Mouse (Mus musculus): ENCODE results near the gene Zbtb7b. TPM values are rescaled to one million over a fixed set of nuclear protein-coding genes. Genes with fewer than 3 reads are reported as not detected.

Gene Zbtb7b
- polyA plus RNA-seq, 1 experiment, result 47.0 TPM

GRCm38 (mm10) chr3:89421810-89422473 is 27.4 kb upstream of the Zbtb7b start:
- Histone ChIP-seq H3K79me2 (ENCODE audit: control insufficient read depth, insufficient read depth) (peaks cover 44% of the 10 kb centered on the region), H3K4me2 (ENCODE audit: low read depth) (peak overlapping the region; percentile 88), H3ac (ENCODE audit: control insufficient read depth, insufficient read length) (no peak overlapping the region)

DNA sequence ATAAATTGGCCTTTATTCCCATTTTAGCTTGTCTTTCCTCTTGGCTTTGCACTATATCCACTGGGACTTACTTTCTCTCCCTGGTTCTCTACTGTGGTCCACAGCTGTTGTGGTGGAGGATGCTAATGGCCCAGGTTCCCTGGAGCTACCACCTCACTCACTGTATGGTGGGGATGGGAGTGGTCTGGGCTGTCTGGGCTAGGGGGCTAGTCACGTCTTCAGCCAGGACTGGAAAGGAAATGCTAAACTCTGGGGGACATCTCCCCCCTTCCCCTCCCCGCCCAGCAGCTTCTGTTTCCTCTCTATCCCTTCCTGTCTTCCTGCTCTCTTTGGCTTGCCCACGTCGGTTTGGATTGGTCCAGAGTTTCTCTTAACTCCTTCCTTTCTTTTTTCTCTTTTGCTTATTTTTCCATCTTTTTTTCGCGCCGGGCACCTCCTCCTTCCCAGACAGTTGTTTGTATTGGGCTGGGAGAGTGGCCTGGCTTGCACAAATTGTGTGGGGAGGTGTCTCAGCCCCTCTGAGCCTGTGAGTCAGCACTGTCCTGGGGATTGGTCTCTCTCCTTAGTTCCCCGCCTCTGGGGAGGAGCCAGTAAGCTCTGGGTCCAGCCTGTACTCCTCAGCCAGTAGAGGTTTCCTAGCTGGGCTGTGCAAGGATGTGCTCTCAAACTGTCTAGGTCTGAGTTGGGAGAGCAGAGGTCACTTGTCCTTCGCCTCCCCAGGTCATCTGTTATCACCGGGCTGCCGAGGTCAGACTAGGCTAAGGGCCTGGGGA is 26.6 kb upstream of the Zbtb7b start:
- H3K79me2 ChIP-seq (ENCODE audit: control insufficient read depth, insufficient read depth), result peaks cover 52% of the 10 kb centered on the region
- H3K36me3 ChIP-seq (ENCODE audit: control insufficient read depth, insufficient read depth), result peaks cover 17% of the 10 kb centered on the region
- H3ac ChIP-seq (ENCODE audit: control insufficient read depth, insufficient read length), result no peak overlapping the region
- peak overlapping the region; percentile 63 for H3K4me3 ChIP-seq
- H3K4me2 ChIP-seq (ENCODE audit: low read depth), result peak overlapping the region; percentile 94
- H3K27me3 ChIP-seq (ENCODE audit: control insufficient read depth, insufficient read depth, insufficient read length), result no peaks in the 10 kb centered on the region
- TF ChIP-seq USF1 (IDR thresholded peaks at IDR 0.05; ENCODE audit: low read depth) (no peak), MYOD1 (IDR thresholded peaks at IDR 0.05; ENCODE audit: control insufficient read depth in 1 of 3, insufficient read length in 2 of 3, low read depth in 2 of 3) (peak in 1 of 3 experiments; percentile 18), MYOG (IDR thresholded peaks at IDR 0.05; ENCODE audit: control insufficient read depth in 1 of 3, insufficient read depth in 1 of 3, insufficient read length in 2 of 3, low read depth in 2 of 3) (no peak), CEBPB (IDR thresholded peaks at IDR 0.05; ENCODE audit: insufficient read depth, poor library complexity, severe bottlenecking) (no peak), POLR2A (IDR thresholded peaks at IDR 0.05; ENCODE audit: insufficient read length, low read depth) (peak; percentile 92), POLR2AphosphoS2 (IDR thresholded peaks at IDR 0.05; ENCODE audit: insufficient read length, low read depth) (peak; percentile 88), E2F4 (IDR thresholded peaks at IDR 0.05; ENCODE audit: insufficient read depth) (no peak), MAX (IDR thresholded peaks at IDR 0.05; ENCODE audit: low read depth) (no peak), REST (IDR thresholded peaks at IDR 0.05; ENCODE audit: insufficient read depth, insufficient read length) (no peak)

More at GRCm38 (mm10) chr3:89421810-89422473, 27.4 kb upstream of the Zbtb7b start:
- TF ChIP-seq SRF (IDR thresholded peaks at IDR 0.05; ENCODE audit: control insufficient read depth, insufficient read length, low read depth) (no peak), POLR2AphosphoS2 (IDR thresholded peaks at IDR 0.05; ENCODE audit: insufficient read length, low read depth) (no peak), REST (IDR thresholded peaks at IDR 0.05; ENCODE audit: insufficient read depth, insufficient read length) (no peak), CEBPB (IDR thresholded peaks at IDR 0.05; ENCODE audit: insufficient read depth, poor library complexity, severe bottlenecking) (no peak), MYOD1 (IDR thresholded peaks at IDR 0.05; ENCODE audit: control insufficient read depth in 1 of 3, insufficient read length in 2 of 3, low read depth in 2 of 3) (no peak), MAX (IDR thresholded peaks at IDR 0.05; ENCODE audit: low read depth) (no peak), USF1 (IDR thresholded peaks at IDR 0.05; ENCODE audit: low read depth) (no peak), TCF12 (IDR thresholded peaks at IDR 0.05; ENCODE audit: insufficient read depth, poor library complexity, severe bottlenecking) (no peak), TCF3 (IDR thresholded peaks at IDR 0.05; ENCODE audit: insufficient read length, low read depth) (no peak), POLR2A (IDR thresholded peaks at IDR 0.05; ENCODE audit: insufficient read length, low read depth) (no peak), MYOG (IDR thresholded peaks at IDR 0.05; ENCODE audit: control insufficient read depth in 1 of 3, insufficient read depth in 1 of 3, insufficient read length in 2 of 3, low read depth in 2 of 3) (no peak)
- no peaks in the 10 kb centered on the region for H3K27me3 ChIP-seq (ENCODE audit: control insufficient read depth, insufficient read depth, insufficient read length)
- peaks cover 19% of the 10 kb centered on the region for H3K36me3 ChIP-seq (ENCODE audit: control insufficient read depth, insufficient read depth)
- peak overlapping the region; percentile 63 for H3K4me3 ChIP-seq

DNA sequence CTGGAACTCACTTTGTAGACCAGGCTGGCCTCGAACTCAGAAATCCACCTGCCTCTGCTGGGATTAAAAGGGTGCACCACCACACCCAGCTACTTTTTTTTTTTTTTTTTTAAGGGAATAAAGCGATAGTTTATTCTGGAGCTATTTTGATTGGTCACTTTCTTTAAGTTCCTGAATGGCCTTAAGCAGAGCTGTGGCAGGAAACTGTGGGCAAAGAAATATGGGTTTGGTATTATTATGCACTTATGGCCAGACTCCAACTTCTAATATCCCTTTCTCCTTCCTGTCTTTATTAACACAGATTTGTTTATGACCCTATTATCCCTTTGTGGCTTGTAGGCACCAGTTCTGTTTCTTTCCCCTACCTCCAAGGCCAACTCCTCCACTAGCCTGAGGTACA is 25.8 kb upstream of the Zbtb7b start:
- Histone ChIP-seq H3K36me3 (ENCODE audit: control insufficient read depth, insufficient read depth) (peaks cover 14% of the 10 kb centered on the region), H3K4me3 (peak overlapping the region; percentile 63), H3K4me2 (ENCODE audit: low read depth) (peak overlapping the region; percentile 94), H3K79me2 (ENCODE audit: control insufficient read depth, insufficient read depth) (peaks cover 59% of the 10 kb centered on the region), H3ac (ENCODE audit: control insufficient read depth, insufficient read length) (no peak overlapping the region), H3K27me3 (ENCODE audit: control insufficient read depth, insufficient read depth, insufficient read length) (no peaks in the 10 kb centered on the region)
- TF ChIP-seq CEBPB (IDR thresholded peaks at IDR 0.05; ENCODE audit: insufficient read depth, poor library complexity, severe bottlenecking), result no peak
- no peak for TF ChIP-seq E2F4 (IDR thresholded peaks at IDR 0.05; ENCODE audit: insufficient read depth)
- TF ChIP-seq POLR2A (IDR thresholded peaks at IDR 0.05; ENCODE audit: insufficient read length, low read depth), result no peak
- TF ChIP-seq REST (IDR thresholded peaks at IDR 0.05; ENCODE audit: insufficient read depth, insufficient read length), result no peak
- TF ChIP-seq USF1 (IDR thresholded peaks at IDR 0.05; ENCODE audit: low read depth), result no peak
- no peak for TF ChIP-seq TCF12 (IDR thresholded peaks at IDR 0.05; ENCODE audit: insufficient read depth, poor library complexity, severe bottlenecking)
- TF ChIP-seq MYOG (IDR thresholded peaks at IDR 0.05; ENCODE audit: control insufficient read depth in 1 of 3, insufficient read depth in 1 of 3, insufficient read length in 2 of 3, low read depth in 2 of 3), result no peak
- TF ChIP-seq MYOD1 (IDR thresholded peaks at IDR 0.05; ENCODE audit: control insufficient read depth in 1 of 3, insufficient read length in 2 of 3, low read depth in 2 of 3), result no peak
- no peak for TF ChIP-seq SRF (IDR thresholded peaks at IDR 0.05; ENCODE audit: control insufficient read depth, insufficient read length, low read depth)
- TF ChIP-seq MAX (IDR thresholded peaks at IDR 0.05; ENCODE audit: low read depth), result no peak
- no peak for TF ChIP-seq POLR2AphosphoS2 (IDR thresholded peaks at IDR 0.05; ENCODE audit: insufficient read length, low read depth)
- no peak for TF ChIP-seq TCF3 (IDR thresholded peaks at IDR 0.05; ENCODE audit: insufficient read length, low read depth)

- Histone ChIP-seq H3K4me3 (peak overlapping the region; percentile 63), H3K27me3 (ENCODE audit: control insufficient read depth, insufficient read depth, insufficient read length) (no peaks in the 10 kb centered on the region), H3K36me3 (ENCODE audit: control insufficient read depth, insufficient read depth) (peaks cover 18% of the 10 kb centered on the region), H3K4me2 (ENCODE audit: low read depth) (peak overlapping the region; percentile 94), H3K79me2 (ENCODE audit: control insufficient read depth, insufficient read depth) (peaks cover 59% of the 10 kb centered on the region), H3ac (ENCODE audit: control insufficient read depth, insufficient read length) (no peak overlapping the region)
- TF ChIP-seq USF1 (IDR thresholded peaks at IDR 0.05; ENCODE audit: low read depth) (no peak), REST (IDR thresholded peaks at IDR 0.05; ENCODE audit: insufficient read depth, insufficient read length) (no peak), MYOD1 (IDR thresholded peaks at IDR 0.05; ENCODE audit: control insufficient read depth in 1 of 3, insufficient read length in 2 of 3, low read depth in 2 of 3) (no peak), SRF (IDR thresholded peaks at IDR 0.05; ENCODE audit: control insufficient read depth, insufficient read length, low read depth) (no peak), MYOG (IDR thresholded peaks at IDR 0.05; ENCODE audit: control insufficient read depth in 1 of 3, insufficient read depth in 1 of 3, insufficient read length in 2 of 3, low read depth in 2 of 3) (no peak), CEBPB (IDR thresholded peaks at IDR 0.05; ENCODE audit: insufficient read depth, poor library complexity, severe bottlenecking) (no peak), POLR2AphosphoS2 (IDR thresholded peaks at IDR 0.05; ENCODE audit: insufficient read length, low read depth) (no peak), E2F4 (IDR thresholded peaks at IDR 0.05; ENCODE audit: insufficient read depth) (no peak)
These were observed 25.4 kb upstream of the Zbtb7b start for GRCm38 (mm10) chr3:89419981-89420380.

Measured in myocyte (in vitro differentiated cells).